Mouse (Mus musculus) CD8-positive naive resting alpha-beta T cell, adult 57 days (primary cell): ENCODE results near the gene Ndst2. TPM values are rescaled to one million over a fixed set of nuclear protein-coding genes. Genes with fewer than 3 reads are reported as not detected.

ENCODE experiments used
- total RNA-seq: library from RNA; stranded (reverse); gene quantifications from one replicate; pipeline ENCODE4 v1.2.4, GENCODE M21; 2023

Ndst2 gene
- total RNA-seq = 39.7 TPM

GRCm38 (mm10) chr14:20733952-20734774 lies at the start of gene Ndst2:
Gene Ndst2, minus strand, starts transcription at chr14:20734562.

GRCm38 (mm10) chr14:20707201-20708190 lies 26.9 kb downstream of the Ndst2 start, which contains the start of gene Zswim8:
Gene Zswim8, plus strand, starts transcription at chr14:20707552.

GRCm38 (mm10) chr14:20702741-20703381 lies 31.5 kb downstream of the Ndst2 start, which contains the start of gene Chchd1:
Gene Chchd1, plus strand, starts transcription at chr14:20703006.

GRCm38 (mm10) chr14:20694884-20695760 lies 39.2 kb downstream of the Ndst2 start, which contains the start of gene Fut11:
Gene Fut11, plus strand, starts transcription at chr14:20694968.

GRCm38 (mm10) chr14:20674064-20674833 lies 60.1 kb downstream of the Ndst2 start, which contains the start of gene Sec24c:
Gene Sec24c, plus strand, starts transcription at chr14:20674308.

Other genes starting within 250 kb of the Ndst2 start
- 7.5 TPM for gene Mss51, start 237.7 kb downstream of the Ndst2 start, total RNA-seq
- 98.7 TPM for gene Ppp3cb, start 188.0 kb downstream of the Ndst2 start, total RNA-seq
- gene Usp54, start 93.5 kb downstream of the Ndst2 start, total RNA-seq = 3.5 TPM
- gene Myoz1, start 78.0 kb downstream of the Ndst2 start, total RNA-seq = not detected
- not detected for gene Synpo2l, start 66.2 kb downstream of the Ndst2 start, total RNA-seq
- 246 TPM for gene Sec24c, start 60.3 kb downstream of the Ndst2 start, total RNA-seq
- 7.0 TPM for gene Fut11, start 39.6 kb downstream of the Ndst2 start, total RNA-seq
- gene Chchd1, start 31.6 kb downstream of the Ndst2 start, total RNA-seq = 36.4 TPM
- gene Zswim8, start 27.0 kb downstream of the Ndst2 start, total RNA-seq = 138 TPM
- gene Camk2g, start 59.5 kb upstream of the Ndst2 start, total RNA-seq = 64.0 TPM
- 0.43 TPM for gene Plau, start 102.1 kb upstream of the Ndst2 start, total RNA-seq
- 3.5 TPM for gene Vcl, start 194.8 kb upstream of the Ndst2 start, total RNA-seq